ENCODE assay signal across 8 mouse cellular contexts in the genomic region with DNA sequence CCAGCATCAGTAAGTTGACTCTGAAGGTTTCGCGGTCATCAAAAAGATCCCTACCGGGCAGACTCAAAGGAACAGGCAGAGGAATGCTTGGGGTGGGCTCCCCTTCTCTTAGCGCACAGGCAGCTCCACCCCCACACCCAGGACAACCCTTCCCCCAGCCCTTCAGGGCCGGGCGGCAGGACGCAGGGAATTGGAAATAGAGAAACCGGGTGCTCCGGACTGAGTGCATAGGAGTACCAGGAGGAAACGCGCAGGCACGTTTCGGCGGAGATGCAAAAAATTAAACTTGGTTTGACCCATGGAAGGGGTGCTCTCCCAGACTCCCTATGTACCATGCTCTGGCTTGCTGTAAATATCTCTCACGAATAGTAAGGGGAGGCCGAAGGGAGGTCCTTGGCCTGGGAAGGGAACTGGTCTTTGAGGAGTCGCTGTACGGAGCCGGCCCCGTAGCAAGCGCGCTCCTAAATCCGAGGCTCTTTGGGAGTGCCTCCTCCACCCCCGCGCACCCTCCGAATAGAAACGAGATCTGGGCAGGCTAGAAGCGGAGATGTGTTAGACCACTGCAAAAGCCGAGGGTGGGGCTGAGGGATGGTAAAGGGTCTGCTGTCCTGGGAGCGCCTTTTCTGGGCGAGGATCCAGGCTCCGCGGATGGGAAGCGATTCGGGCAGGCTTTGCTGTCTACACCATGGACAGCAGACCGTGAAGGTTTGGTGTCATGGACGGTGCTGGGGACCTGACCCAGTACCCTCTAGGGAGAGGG. TPM values are rescaled to one million over a fixed set of nuclear protein-coding genes. Genes with fewer than 3 reads are reported as not detected.
A peak's percentile ranks its signal among the peaks of the same experiment; 100 is the strongest.
DNase-seq lines count a peak whose midpoint lies in the region; ATAC-seq lines count a peak whose summit lies in the region.
"Had no signal": no experiment of that assay in that cellular context is flagged by ENCODE, and none has a peak within 500 bp of the region (broad histone marks: within the 10 kb centered on the region; RNA-seq: fewer than 3 reads in every experiment).

No protein-coding gene starts in this region.

- WGBS in hindbrain, embryonic 15.5 days, result 2% methylated on average over 37 of the region's 37 CpGs
- under 1% methylated on average over 37 of the region's 37 CpGs for WGBS in midbrain, embryonic 12.5 days

- peak overlapping the region; percentile 99 for H3K9ac ChIP-seq in hindbrain, embryonic 15.5 days
- peak overlapping the region; percentile 99 for H3K9ac ChIP-seq in midbrain, embryonic 12.5 days (replicated peaks)
- H3K9ac ChIP-seq: limb, embryonic 15.5 days had no signal

- H3K4me3 ChIP-seq in hindbrain, embryonic 15.5 days, result peak overlapping the region; percentile 80
- peak overlapping the region; percentile 96 for H3K4me3 ChIP-seq in midbrain, embryonic 12.5 days
- H3K4me3 ChIP-seq: limb, embryonic 15.5 days had no signal

- DNase-seq in cerebellum, adult 11-12 months, result peak; percentile 77
- peak; percentile 61 for DNase-seq in embryo, embryonic 11 days
- no peak for DNase-seq in gastrocnemius, adult 8-10 months (ENCODE audit: low spot score in 2 of 2)
- no peak for DNase-seq in adrenal gland, postnatal 4 days (ENCODE audit: low spot score in 2 of 2)
- DNase-seq in kidney, postnatal 25 days, result no peak

- H3K4me1 ChIP-seq in hindbrain, embryonic 15.5 days (replicated peaks), result peaks cover 51% of the 10 kb centered on the region
- peaks cover 79% of the 10 kb centered on the region for H3K4me1 ChIP-seq in midbrain, embryonic 12.5 days

- H3K27me3 ChIP-seq in hindbrain, embryonic 15.5 days, result no peaks in the 10 kb centered on the region
- no peaks in the 10 kb centered on the region for H3K27me3 ChIP-seq in midbrain, embryonic 12.5 days

- H3K36me3 ChIP-seq in hindbrain, embryonic 15.5 days, result no peaks in the 10 kb centered on the region
- peaks cover 8% of the 10 kb centered on the region; the same call in 1 of the 2 replicates for H3K36me3 ChIP-seq in midbrain, embryonic 12.5 days
- H3K36me3 ChIP-seq: limb, embryonic 15.5 days had no signal

- peak overlapping the region; percentile 63 for H3K4me2 ChIP-seq in hindbrain, embryonic 15.5 days
- peak overlapping the region; percentile 83 for H3K4me2 ChIP-seq in midbrain, embryonic 12.5 days (replicated peaks)
- H3K4me2 ChIP-seq: limb, embryonic 15.5 days had no signal

- H3K9me3 ChIP-seq in hindbrain, embryonic 15.5 days, result no peaks in the 10 kb centered on the region
- no peaks in the 10 kb centered on the region for H3K9me3 ChIP-seq in midbrain, embryonic 12.5 days
- H3K9me3 ChIP-seq: limb, embryonic 15.5 days had no signal

- H3K27ac ChIP-seq in hindbrain, embryonic 15.5 days (replicated peaks), result peak overlapping the region; percentile 98
- peak overlapping the region; percentile 100 for H3K27ac ChIP-seq in midbrain, embryonic 12.5 days (replicated peaks)
- H3K27ac ChIP-seq: limb, embryonic 15.5 days had no signal

- ATAC-seq in hindbrain, embryonic 15.5 days (ENCODE audit: low FRiP score, low read depth), result no peak
- ATAC-seq in midbrain, embryonic 12.5 days (ENCODE audit: low FRiP score, low read depth), result no peak

RNA-seq across cellular contexts. Expression of a gene that starts 29.5 kb away (rescaled TPM):
- 50.1 and 54.9 TPM in 2 replicates for polyA plus RNA-seq in hindbrain, embryonic 15.5 days (2015; fragmentation: Nextera tagmentation; extraction: Ambion mirVana)
- 65.2 and 67.2 TPM in 2 replicates for polyA plus RNA-seq in midbrain, embryonic 12.5 days (2016; fragmentation: Nextera tagmentation; extraction: Ambion mirVana)
- 10 to 100 TPM; 35.2 to 43.3 (median 38.5) TPM for total RNA-seq in gastrocnemius, adult 8-10 months (2022)
- 10 to 100 TPM; 58.7 to 64.4 TPM for total RNA-seq in adrenal gland, postnatal 4 days (2021)

RNA-seq across cellular contexts. Expression of a gene that starts 37.6 kb away (rescaled TPM):
- 0.18 and 0.31 TPM in 2 replicates for polyA plus RNA-seq in hindbrain, embryonic 15.5 days (2015; fragmentation: Nextera tagmentation; extraction: Ambion mirVana)
- 0.36 and 0.67 TPM in 2 replicates for polyA plus RNA-seq in midbrain, embryonic 12.5 days (2016; fragmentation: Nextera tagmentation; extraction: Ambion mirVana)
- not detected for total RNA-seq in gastrocnemius, adult 8-10 months (2022)
- not detected for total RNA-seq in adrenal gland, postnatal 4 days (2021)
- polyA plus RNA-seq: limb, embryonic 15.5 days had no signal

Comparison
In these comparisons a context has a peak if more than half of its experiments do, and no peak if none do; other contexts are left out.
1. DNase-seq: peak in cerebellum, adult 11-12 months (single experiment) and embryo, embryonic 11 days (single experiment); none in gastrocnemius, adult 8-10 months (0 of 2), adrenal gland, postnatal 4 days (0 of 2) and kidney, postnatal 25 days (0 of 2).